Comparison of ENCODE assay signal across 15 mouse cellular contexts in the genomic region with DNA sequence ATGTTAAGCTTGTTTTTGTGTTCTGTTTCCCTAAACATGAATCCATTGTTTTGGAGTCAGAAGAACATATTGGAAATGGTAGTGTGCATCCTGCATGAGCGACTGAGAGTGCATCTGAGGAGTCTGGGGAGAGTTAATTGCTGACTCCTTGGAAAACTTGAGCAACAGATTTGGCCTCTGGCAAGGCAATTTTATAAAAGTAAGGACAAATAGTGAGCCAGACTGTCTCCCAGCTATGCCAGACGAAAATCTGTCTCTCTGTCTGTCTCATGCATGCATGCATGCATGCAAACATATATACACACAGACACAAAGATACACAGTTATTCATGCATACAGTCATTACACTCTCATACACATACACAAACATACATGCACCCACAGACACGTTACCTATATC.
"Had no signal": no experiment of that assay in that cellular context is flagged by ENCODE, and none has a peak within 500 bp of the region (broad histone marks: within the 10 kb centered on the region; RNA-seq: fewer than 3 reads in every experiment).

No protein-coding gene starts in this region.

- H3K9me3 ChIP-seq: kidney, embryonic 15.5 days had no signal

- H3K4me3 ChIP-seq: kidney, embryonic 15.5 days; layer of hippocampus, adult 2 months had no signal

- H3K4me1 ChIP-seq: kidney, embryonic 15.5 days had no signal

- H3K27ac ChIP-seq: kidney, embryonic 15.5 days; layer of hippocampus, adult 2 months; liver, embryonic 14.5 days; macrophage; stomach, postnatal 0 days had no signal

- H3K27me3 ChIP-seq: kidney, embryonic 15.5 days had no signal

- H3K4me2 ChIP-seq: kidney, embryonic 15.5 days; lung, embryonic 14.5 days had no signal

- DNase-seq: kidney, postnatal 14 days; layer of hippocampus, adult 9-11 months; liver, postnatal 0 days; lung, embryonic 14.5 days; right cerebral cortex, adult 18-20 months; right cerebral cortex, postnatal 14 days; right cerebral cortex, postnatal 4 days; thymus, adult 2 months; thymus, postnatal 14 days had no signal

- H3K36me3 ChIP-seq: kidney, embryonic 15.5 days had no signal

- ATAC-seq: liver, postnatal 0 days; lung, postnatal 0 days had no signal

- H3K9ac ChIP-seq: kidney, embryonic 15.5 days; liver, embryonic 14.5 days; liver, postnatal 0 days; lung, embryonic 14.5 days had no signal
